Mouse (Mus musculus) liver, postnatal 0 days (tissue): ENCODE results near the gene Get4. TPM values are rescaled to one million over a fixed set of nuclear protein-coding genes. Genes with fewer than 3 reads are reported as not detected.

Experiments
- ATAC-seq: fragments of 200-750 bp; cut with Nextera tagmentation; 2 replicates; pipeline ENCODE4 v1.8.0; 2017; ENCODE audit warnings: mild to moderate bottlenecking, moderate library complexity
- DNase-seq: peaks from one replicate; pipeline ENCODE4 v3.0.0-alpha.2; 2016
- H3K27ac ChIP-seq: fragments of 300-500 bp; sonication (generic); 2 replicates; pipeline ENCODE4 v1.5.1; 2014; ENCODE audit warnings: antibody characterized with exemption, moderate library complexity, mild to moderate bottlenecking, low read depth
- H3K27me3 ChIP-seq: fragments of 300-500 bp; sonication (generic); 2 replicates; pipeline ENCODE4 v1.6.1; 2014; ENCODE audit warnings: low read length, control low read depth, mixed read lengths; ENCODE audit not compliant: insufficient read depth
- H3K36me3 ChIP-seq: fragments of 300-500 bp; sonication (generic); replicated peaks from 2 replicates; pipeline ENCODE4 v1.6.1; 2014; ENCODE audit warnings: mild to moderate bottlenecking, control low read depth, low read length, moderate library complexity, mixed read lengths; ENCODE audit not compliant: insufficient read depth
- H3K4me1 ChIP-seq: fragments of 300-500 bp; sonication (generic); 2 replicates; pipeline ENCODE4 v1.6.1; 2014; ENCODE audit warnings: antibody characterized with exemption, mild to moderate bottlenecking, control low read depth; ENCODE audit not compliant: insufficient read depth
- H3K4me2 ChIP-seq: fragments of 300-500 bp; sonication (generic); 2 replicates; pipeline ENCODE4 v1.6.1; 2014; ENCODE audit warnings: low read depth, mild to moderate bottlenecking, low read length, moderate library complexity, mixed read lengths
- H3K4me3 ChIP-seq: fragments of 300-500 bp; sonication (generic); 2 replicates; pipeline ENCODE4 v1.5.1; 2014; ENCODE audit warnings: low read depth, low read length
- H3K9ac ChIP-seq: fragments of 300-500 bp; sonication (generic); replicated peaks from 2 replicates; pipeline ENCODE4 v1.6.1; 2014; ENCODE audit warnings: mild to moderate bottlenecking, moderate library complexity
- H3K9me3 ChIP-seq: fragments of 300-500 bp; sonication (generic); 2 replicates; pipeline ENCODE4 v1.6.1; 2016; ENCODE audit warnings: mild to moderate bottlenecking, control low read depth, low read length, mixed read lengths
- CTCF ChIP-seq: sonication (generic); IDR thresholded peaks from 2 replicates; pipeline ENCODE4 v1.5.1; 2016; ENCODE audit warnings: antibody characterized with exemption, low read depth
- EP300 ChIP-seq: IDR thresholded peaks from 2 replicates; pipeline ENCODE4 v1.6.1; 2016; ENCODE audit warnings: antibody characterized with exemption, low read depth, mild to moderate bottlenecking
- WGBS: fragments of 180-500 bp; shearing (Covaris S2); extraction: QIAGEN DNeasy Blood & Tissue Kit; methylation state at CpG from one replicate; pipeline ENCODE4 v1.1.7; 2014; ENCODE audit not compliant: insufficient replicate concordance; 5-methylcytosine and 5-hydroxymethylcytosine counted together
- polyA plus RNA-seq: library from polyadenylated mRNA; unstranded; fragments of >200 nt; fragmentation: Nextera tagmentation; extraction: Ambion mirVana; gene quantifications from 2 replicates; pipeline ENCODE4 v1.2.1, GENCODE M21; 2015

The Get4 gene
- 92.7 and 97.5 TPM in 2 replicates for polyA plus RNA-seq

- peaks cover 47% of the 10 kb centered on the region for H3K4me1 ChIP-seq
- peaks cover 29% of the 10 kb centered on the region for H3K36me3 ChIP-seq
- peak within 1 kb of the TSS; percentile 62 for H3K9ac ChIP-seq
Measured at GRCm38 (mm10) chr5:139252081-139252909, at the start of gene Get4. Gene Get4 (plus strand): TSS chr5:139252324.

GRCm38 (mm10) chr5:139203312-139203711 lies 48.8 kb upstream of the Get4 start:
- Histone ChIP-seq H3K36me3 (no peaks in the 10 kb centered on the region), H3K27ac (no peak overlapping the region), H3K9ac (no peak overlapping the region), H3K4me2 (no peak overlapping the region), H3K4me1 (peaks cover 43% of the 10 kb centered on the region), H3K27me3 (no peaks in the 10 kb centered on the region), H3K4me3 (no peak overlapping the region), H3K9me3 (no peaks in the 10 kb centered on the region)
- WGBS: 78% methylated on average over 5 of the region's 5 CpGs
- ATAC-seq (no peak), DNase-seq (no peak)
- TF ChIP-seq CTCF: no peak
- no peak for TF ChIP-seq EP300

More at GRCm38 (mm10) chr5:139252081-139252909, at the start of gene Get4:
- Histone ChIP-seq H3K4me3 (peak within 1 kb of the TSS; percentile 60), H3K27ac (peak within 1 kb of the TSS; percentile 86), H3K27me3 (no peaks in the 10 kb centered on the region), H3K9me3 (no peaks in the 10 kb centered on the region), H3K4me2 (peak within 1 kb of the TSS; percentile 92)
- WGBS: under 1% methylated on average over 79 of the region's 90 CpGs
- ATAC-seq (peak; percentile 87), DNase-seq (peak; percentile 99)
- no peak for TF ChIP-seq CTCF
- TF ChIP-seq EP300: peak; percentile 51; the same call in 1 of the 2 replicates

- no peak overlapping the region for H3K4me2 ChIP-seq
- ATAC-seq (no peak), DNase-seq (no peak)
- no peak overlapping the region for H3K4me3 ChIP-seq
- H3K4me1 ChIP-seq: peaks cover 29% of the 10 kb centered on the region
- 79% methylated on average over 4 of the region's 4 CpGs for WGBS
- H3K9me3 ChIP-seq: no peaks in the 10 kb centered on the region
- H3K27me3 ChIP-seq: no peaks in the 10 kb centered on the region
- TF ChIP-seq CTCF (no peak), EP300 (no peak)
- 0 out of 2 replicates have a peak overlapping the region, but pooled peaks have one; percentile 16 for H3K9ac ChIP-seq
- H3K36me3 ChIP-seq: peaks cover 12% of the 10 kb centered on the region
- H3K27ac ChIP-seq: no peak overlapping the region
Measured at GRCm38 (mm10) chr5:139206081-139206480, 46.0 kb upstream of the Get4 start.

GRCm38 (mm10) chr5:139206525-139206924 lies 45.6 kb upstream of the Get4 start:
- Histone ChIP-seq H3K9me3 (no peaks in the 10 kb centered on the region), H3K27ac (no peak overlapping the region), H3K9ac (no peak overlapping the region), H3K36me3 (peaks cover 12% of the 10 kb centered on the region), H3K4me3 (no peak overlapping the region), H3K4me1 (peaks cover 24% of the 10 kb centered on the region), H3K4me2 (no peak overlapping the region), H3K27me3 (no peaks in the 10 kb centered on the region)
- no peak for TF ChIP-seq CTCF
- no peak for TF ChIP-seq EP300
- DNase-seq: no peak
- ATAC-seq: no peak
- WGBS: 53% methylated on average over 7 of the region's 7 CpGs

GRCm38 (mm10) chr5:139208183-139208582 lies 43.9 kb upstream of the Get4 start:
- Histone ChIP-seq H3K27ac (no peak overlapping the region), H3K4me2 (no peak overlapping the region), H3K27me3 (no peaks in the 10 kb centered on the region), H3K4me3 (no peak overlapping the region), H3K4me1 (peaks cover 15% of the 10 kb centered on the region; the same call in 1 of the 2 replicates), H3K9me3 (no peaks in the 10 kb centered on the region), H3K36me3 (peaks cover 12% of the 10 kb centered on the region), H3K9ac (no peak overlapping the region)
- ATAC-seq (no peak), DNase-seq (no peak)
- TF ChIP-seq CTCF: no peak
- no peak for TF ChIP-seq EP300

- H3K36me3 ChIP-seq: peaks cover 12% of the 10 kb centered on the region
Measured at GRCm38 (mm10) chr5:139208871-139209684, 43.0 kb upstream of the Get4 start.

More at GRCm38 (mm10) chr5:139208871-139209684, 43.0 kb upstream of the Get4 start:
- Histone ChIP-seq H3K9ac (no peak overlapping the region), H3K27me3 (no peaks in the 10 kb centered on the region), H3K27ac (no peak overlapping the region), H3K9me3 (no peaks in the 10 kb centered on the region), H3K4me1 (peaks cover 10% of the 10 kb centered on the region; the same call in 1 of the 2 replicates), H3K4me3 (no peak overlapping the region), H3K4me2 (no peak overlapping the region)
- TF ChIP-seq EP300: no peak
- TF ChIP-seq CTCF: peak; percentile 70
- ATAC-seq: peak; percentile 27; the same call in 1 of the 2 replicates
- 83% methylated on average over 10 of the region's 10 CpGs for WGBS
- no peak for DNase-seq
